Mouse (Mus musculus): ENCODE data around the gene Atg10.

GRCm38 (mm10) chr13:90922751-90923612 lies 300.8 kb downstream of the Atg10 start, which contains the start of gene Rps23:
- TF ChIP-seq CTCF (IDR thresholded peaks at IDR 0.05; ENCODE audit: low read depth) (no peak), EP300 (IDR thresholded peaks at IDR 0.05; ENCODE audit: low read depth) (peak; percentile 72; the same call in 1 of the 2 replicates)
